Mouse (Mus musculus) kidney, postnatal 0 days (tissue): ENCODE measurements around the gene Ssu72. TPM values are rescaled to one million over a fixed set of nuclear protein-coding genes. Genes with fewer than 3 reads are reported as not detected.
A peak's percentile ranks its signal among the peaks of the same experiment; 100 is the strongest.

Source experiments
- ATAC-seq: fragments of 200-750 bp; cut with Nextera tagmentation; replicated peaks from 2 replicates; pipeline ENCODE4 v1.8.0; 2017; ENCODE audit warnings: low read depth, moderate number of reproducible peaks, moderate TSS enrichment, moderate library complexity; ENCODE audit not compliant: low FRiP score
- DNase-seq: peaks from one replicate; pipeline ENCODE4 v3.0.0-alpha.2; 2016; ENCODE audit warnings: low spot score
- H3K27ac ChIP-seq: fragments of 300-500 bp; sonication (generic); 2 replicates; pipeline ENCODE4 v1.5.1; 2014; ENCODE audit warnings: mild to moderate bottlenecking
- H3K27me3 ChIP-seq: fragments of 300-500 bp; sonication (generic); 2 replicates; pipeline ENCODE4 v1.6.1; 2014; ENCODE audit warnings: low read length, mixed read lengths; ENCODE audit not compliant: insufficient read depth
- H3K36me3 ChIP-seq: fragments of 300-500 bp; sonication (generic); 2 replicates; pipeline ENCODE4 v1.6.1; 2014; ENCODE audit warnings: low read length, mixed read lengths; ENCODE audit not compliant: insufficient read depth
- H3K4me1 ChIP-seq: fragments of 300-500 bp; sonication (generic); replicated peaks from 2 replicates; pipeline ENCODE4 v1.6.1; 2014; ENCODE audit warnings: antibody characterized with exemption, low read length, mixed read lengths; ENCODE audit not compliant: insufficient read depth
- H3K4me2 ChIP-seq: fragments of 300-500 bp; sonication (generic); 2 replicates; pipeline ENCODE4 v1.6.1; 2014; ENCODE audit warnings: mild to moderate bottlenecking, low read length, moderate library complexity, mixed read lengths
- H3K4me3 ChIP-seq: fragments of 300-500 bp; sonication (generic); replicated peaks from 2 replicates; pipeline ENCODE4 v1.5.1; 2014; ENCODE audit warnings: low read depth, low read length
- H3K9ac ChIP-seq: fragments of 300-500 bp; sonication (generic); 2 replicates; pipeline ENCODE4 v1.6.1; 2014; ENCODE audit warnings: low read depth, low read length
- H3K9me3 ChIP-seq: fragments of 300-500 bp; sonication (generic); replicated peaks from 2 replicates; pipeline ENCODE4 v1.6.1; 2016; ENCODE audit warnings: low read length, inconsistent platforms, mixed read lengths
- CTCF ChIP-seq: IDR thresholded peaks from 2 replicates; pipeline ENCODE4 v1.5.1; 2016; ENCODE audit warnings: antibody characterized with exemption, low read depth, mild to moderate bottlenecking, moderate library complexity
- WGBS: fragments of 180-500 bp; shearing (Covaris S2); extraction: QIAGEN DNeasy Blood & Tissue Kit; methylation state at CpG from one replicate; pipeline ENCODE4 v1.1.7; 2014; 5-methylcytosine and 5-hydroxymethylcytosine counted together
- polyA plus RNA-seq: library from polyadenylated mRNA; unstranded; fragments of >200 nt; fragmentation: Nextera tagmentation; extraction: Ambion mirVana; gene quantifications from 2 replicates; pipeline ENCODE4 v1.2.1, GENCODE M21; 2015

Gene Ssu72
- polyA plus RNA-seq: 151 and 159 TPM in 2 replicates

DNA sequence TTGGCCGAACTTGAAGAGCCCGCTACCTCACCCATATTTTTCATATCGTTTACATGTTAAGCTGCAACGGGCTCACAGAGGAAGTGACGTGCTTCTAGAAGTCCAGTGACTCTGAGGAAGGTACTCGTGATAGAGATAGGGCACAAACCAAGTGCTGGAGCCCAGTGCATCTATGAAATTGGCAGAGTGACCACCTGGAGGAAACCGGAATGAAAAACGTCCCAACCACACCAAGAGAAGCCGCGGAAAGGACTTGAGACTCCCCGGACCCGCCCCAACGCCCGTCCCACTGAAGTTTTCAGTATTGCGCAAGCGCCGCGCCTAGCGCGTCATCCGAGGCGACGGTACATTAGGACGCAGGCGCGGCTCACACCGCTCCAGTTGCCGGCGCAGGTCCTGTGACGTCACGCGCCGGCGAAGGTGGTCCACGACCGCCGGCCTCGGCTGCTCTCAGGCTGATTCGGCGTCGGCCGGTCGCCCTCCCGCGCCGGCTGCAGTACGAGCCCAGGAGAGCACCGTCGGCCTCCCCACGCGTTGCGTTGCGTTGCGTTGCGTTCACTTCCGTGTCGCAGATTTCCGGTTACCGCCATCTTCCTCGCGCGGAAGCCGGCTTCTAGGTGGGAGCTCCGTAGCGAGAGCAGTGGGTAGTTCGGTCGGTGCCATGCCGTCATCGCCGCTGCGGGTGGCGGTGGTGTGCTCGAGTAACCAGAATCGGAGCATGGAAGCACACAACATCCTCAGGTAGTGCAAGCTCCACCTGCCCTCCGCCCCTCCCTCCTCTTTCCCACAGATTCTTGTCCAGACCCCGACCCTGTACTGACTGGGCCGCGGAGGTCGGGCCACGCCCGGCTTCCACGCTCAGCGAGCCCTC is at the start of gene Ssu72:
Gene Ssu72, plus strand, starts transcription at position 80 of the 871 bp plus-strand sequence.
- ATAC-seq (peak; percentile 95), DNase-seq (peak; percentile 96)
- H3K36me3 ChIP-seq: no peaks in the 10 kb centered on the region
- no peaks in the 10 kb centered on the region for H3K27me3 ChIP-seq
- WGBS: under 1% methylated on average over 83 of the region's 83 CpGs
- H3K4me1 ChIP-seq: 0 out of 2 replicates have a peak, but pooled peaks cover 5% of the 10 kb centered on the region
- H3K4me3 ChIP-seq: peak within 1 kb of the TSS; percentile 95
- H3K27ac ChIP-seq: peak within 1 kb of the TSS; percentile 98
- H3K9me3 ChIP-seq: no peaks in the 10 kb centered on the region
- peak within 1 kb of the TSS; percentile 94 for H3K9ac ChIP-seq
- TF ChIP-seq CTCF: no peak
- peak within 1 kb of the TSS; percentile 74 for H3K4me2 ChIP-seq

DNA sequence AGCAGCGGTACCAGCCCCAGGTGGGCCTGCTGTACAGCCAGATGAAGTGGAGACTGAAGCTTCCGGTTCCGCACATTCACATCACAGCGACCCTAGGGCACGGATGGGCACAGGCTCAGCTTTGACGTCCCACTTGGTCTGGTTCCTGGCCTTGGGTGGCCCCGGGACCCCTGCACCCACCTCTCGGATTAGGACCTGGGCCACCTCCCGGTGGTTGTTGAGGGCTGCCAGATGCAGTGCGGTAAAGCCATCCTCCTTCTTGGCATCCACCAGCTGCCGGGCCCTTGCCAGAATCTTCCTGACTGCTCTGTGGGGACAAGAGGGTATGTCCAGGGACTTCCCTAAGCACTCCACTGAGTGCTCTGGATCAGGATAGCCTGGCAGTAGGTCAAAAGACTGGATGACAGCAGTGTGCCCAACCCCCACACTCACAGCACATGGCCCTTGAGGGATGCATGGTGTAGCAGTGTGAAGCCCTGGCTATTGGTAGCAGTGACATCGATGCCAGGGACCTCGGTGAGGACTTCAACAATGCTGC is 48.3 kb upstream of the Ssu72 start:
- ATAC-seq (no peak), DNase-seq (no peak)
- Histone ChIP-seq H3K9me3 (no peaks in the 10 kb centered on the region), H3K27ac (no peak overlapping the region), H3K4me3 (no peak overlapping the region), H3K4me2 (no peak overlapping the region), H3K9ac (no peak overlapping the region), H3K36me3 (peaks cover 12% of the 10 kb centered on the region; the same call in 1 of the 2 replicates), H3K27me3 (no peaks in the 10 kb centered on the region; the same call in 1 of the 2 replicates), H3K4me1 (peaks cover 40% of the 10 kb centered on the region)
- TF ChIP-seq CTCF: no peak
- 92% methylated on average over 13 of the region's 13 CpGs for WGBS

DNA sequence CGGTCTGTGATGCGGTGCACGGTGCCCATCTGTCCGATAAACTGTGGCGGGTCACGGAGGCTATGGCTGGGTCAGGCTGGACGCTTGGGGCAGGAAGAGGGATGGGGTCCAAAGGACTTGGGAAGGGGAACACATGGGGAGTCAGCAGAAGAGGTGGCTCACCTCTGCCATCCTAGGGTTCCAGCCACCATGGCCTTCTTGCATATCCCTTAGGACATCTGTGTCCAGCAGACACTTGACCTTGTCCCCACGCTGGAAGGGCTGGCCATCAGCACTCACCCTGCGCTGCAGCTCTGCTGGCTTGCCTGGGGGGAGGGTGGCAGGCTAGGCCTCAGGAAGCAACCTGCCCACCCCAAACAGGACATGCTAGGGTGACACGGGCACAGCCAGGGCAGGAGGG is 45.6 kb upstream of the Ssu72 start:
- no peak overlapping the region for H3K4me3 ChIP-seq
- ATAC-seq: no peak
- WGBS: 92% methylated on average over 10 of the region's 10 CpGs
- H3K27me3 ChIP-seq: no peaks in the 10 kb centered on the region; the same call in 1 of the 2 replicates
- no peak overlapping the region for H3K4me2 ChIP-seq
- H3K9ac ChIP-seq: no peak overlapping the region
- DNase-seq: no peak
- H3K4me1 ChIP-seq: peaks cover 17% of the 10 kb centered on the region
- no peak overlapping the region for H3K27ac ChIP-seq
- H3K36me3 ChIP-seq: peaks cover 12% of the 10 kb centered on the region; the same call in 1 of the 2 replicates
- TF ChIP-seq CTCF: no peak
- no peaks in the 10 kb centered on the region for H3K9me3 ChIP-seq

DNA sequence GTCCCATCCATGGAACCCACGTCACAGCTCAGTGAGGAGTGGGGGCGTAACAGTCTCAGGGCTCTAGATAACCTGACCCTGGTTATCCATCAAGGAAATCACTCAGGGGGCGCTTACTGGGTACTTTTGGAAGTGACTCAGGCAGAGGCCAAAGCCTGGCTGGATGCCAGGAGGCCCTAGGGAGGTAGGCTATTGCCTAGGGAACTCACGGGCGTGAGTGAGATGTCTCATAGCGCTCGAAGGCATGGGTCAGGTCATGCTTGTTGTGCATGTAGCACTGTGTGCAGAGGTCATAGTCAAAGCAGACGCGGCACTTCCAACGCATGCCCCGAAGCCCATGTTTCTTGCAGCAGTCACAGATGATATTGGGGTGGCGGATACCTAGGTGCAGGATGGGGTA is 44.0 kb upstream of the Ssu72 start:
- ATAC-seq: peak; percentile 50; the same call in 1 of the 2 replicates
- Histone ChIP-seq H3K9me3 (no peaks in the 10 kb centered on the region), H3K27me3 (no peaks in the 10 kb centered on the region), H3K4me3 (no peak overlapping the region), H3K36me3 (peaks cover 12% of the 10 kb centered on the region; the same call in 1 of the 2 replicates), H3K4me1 (no peaks in the 10 kb centered on the region), H3K27ac (no peak overlapping the region), H3K9ac (no peak overlapping the region), H3K4me2 (no peak overlapping the region)
- DNase-seq: peak; percentile 21
- TF ChIP-seq CTCF: no peak
- WGBS: 64% methylated on average over 12 of the region's 12 CpGs

DNA sequence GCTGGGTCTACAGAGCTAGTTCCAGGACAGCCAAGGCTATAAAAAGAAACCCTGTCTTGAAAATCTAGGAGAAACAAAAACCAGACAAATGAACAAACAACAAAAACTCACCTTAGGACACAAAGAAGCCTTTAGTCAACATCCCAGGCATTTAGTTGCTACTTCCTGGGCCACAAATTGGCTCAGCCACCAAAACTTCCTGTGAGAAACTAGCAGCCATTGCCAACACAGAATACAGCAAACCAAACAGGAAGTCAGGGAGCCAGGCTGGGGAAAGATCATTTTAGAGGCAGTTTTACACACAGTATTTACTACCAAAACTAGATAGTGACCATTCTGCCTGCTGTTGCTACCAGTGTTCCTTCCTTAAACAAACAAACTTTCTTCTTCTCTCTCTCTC is 37.7 kb upstream of the Ssu72 start:
- Histone ChIP-seq H3K4me1 (peaks cover 5% of the 10 kb centered on the region), H3K36me3 (0 out of 2 replicates have a peak, but pooled peaks cover 3% of the 10 kb centered on the region), H3K4me3 (no peak overlapping the region), H3K9ac (no peak overlapping the region), H3K27ac (peak overlapping the region; percentile 13; the same call in 1 of the 2 replicates), H3K9me3 (no peaks in the 10 kb centered on the region), H3K27me3 (no peaks in the 10 kb centered on the region), H3K4me2 (no peak overlapping the region)
- DNase-seq (peak; percentile 57), ATAC-seq (no peak)
- no peak for TF ChIP-seq CTCF

DNA sequence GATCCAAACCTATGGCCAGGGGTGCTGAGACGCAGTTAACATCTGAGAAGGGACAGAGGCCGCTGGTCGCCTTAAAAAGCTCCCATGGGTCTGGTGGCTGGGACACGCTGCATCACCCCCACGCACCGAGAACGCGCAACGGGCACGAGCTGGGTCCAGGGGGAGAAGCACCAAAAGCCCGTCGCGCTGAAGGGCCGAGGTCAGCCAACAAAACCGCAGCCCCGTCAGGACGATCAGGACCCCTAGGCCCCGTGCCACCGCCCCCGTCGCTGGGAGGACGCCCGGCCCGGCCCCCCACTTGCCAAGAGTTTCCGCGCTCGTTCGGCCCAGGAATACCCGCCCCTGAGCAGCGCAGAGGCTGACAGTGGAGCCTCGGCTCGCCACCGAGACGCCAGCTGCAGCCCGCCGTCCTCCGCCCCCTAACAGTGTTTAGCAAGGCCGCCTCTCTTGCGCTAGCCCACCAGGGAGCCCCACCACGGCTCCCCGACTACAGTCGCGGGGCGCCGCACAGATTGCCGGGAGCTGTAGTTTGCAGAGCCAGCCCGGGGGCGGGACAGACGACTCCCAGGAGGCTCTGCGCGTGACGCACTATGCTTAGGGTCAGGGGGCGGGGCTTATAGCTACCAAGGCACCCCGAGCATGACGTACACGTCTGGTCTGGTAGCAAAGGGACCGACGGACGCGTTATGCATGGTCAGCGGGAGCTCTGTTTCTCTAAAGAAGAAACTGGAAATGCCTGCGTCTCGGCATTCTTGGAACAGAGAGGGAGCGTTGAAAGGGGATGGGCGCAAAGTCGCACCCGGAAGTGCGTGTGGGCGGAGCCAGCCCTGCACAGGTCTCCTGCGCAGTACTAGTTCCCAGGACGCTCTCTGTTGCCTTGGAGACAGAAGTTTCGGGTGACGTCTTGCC is 35.7 kb upstream of the Ssu72 start, which contains the start of gene Mib2:
Gene Mib2, minus strand, starts transcription at position 510 of the 909 bp plus-strand sequence.
- Histone ChIP-seq H3K27me3 (no peaks in the 10 kb centered on the region), H3K9me3 (no peaks in the 10 kb centered on the region), H3K36me3 (0 out of 2 replicates have a peak, but pooled peaks cover 3% of the 10 kb centered on the region), H3K4me1 (peaks cover 5% of the 10 kb centered on the region), H3K4me3 (peak within 1 kb of the TSS; percentile 95), H3K4me2 (peak within 1 kb of the TSS; percentile 82), H3K27ac (peak within 1 kb of the TSS; percentile 77), H3K9ac (peak within 1 kb of the TSS; percentile 87)
- TF ChIP-seq CTCF: no peak; the same call in 1 of the 2 replicates
- DNase-seq (peak; percentile 99), ATAC-seq (peak; percentile 97)
- under 1% methylated on average over 70 of the region's 73 CpGs for WGBS
